Mouse (Mus musculus): ENCODE data around the gene Arsg.

- TF ChIP-seq CTCF (IDR thresholded peaks at IDR 0.05; ENCODE audit: borderline replicate concordance, insufficient read depth, low read length) (no peak), POLR2A (IDR thresholded peaks at IDR 0.05; ENCODE audit: low read depth, low read length) (no peak)
Measured at GRCm38 (mm10) chr11:109556130-109556529, 83.0 kb downstream of the Arsg start.

Measured in embryonic fibroblast, embryonic 13.5 days (primary cell).